Mouse (Mus musculus) heart, adult 2 months (tissue): ENCODE data around the gene A730061H03Rik.

Experiments
- CTCF ChIP-seq: fragments of 200-600 bp; IDR thresholded peaks from 2 replicates; pipeline ENCODE4 v1.8.1; 2022; ENCODE audit warnings: antibody characterized with exemption, mild to moderate bottlenecking, moderate library complexity
- EP300 ChIP-seq: fragments of 200-500 bp; IDR thresholded peaks from 2 replicates; pipeline ENCODE4 v1.6.1; 2011; ENCODE audit warnings: low read depth, low read length, control low read depth; ENCODE audit not compliant: insufficient read depth
- POLR2A ChIP-seq: fragments of 200-500 bp; IDR thresholded peaks from 2 replicates; pipeline ENCODE4 v1.6.1; 2011; ENCODE audit warnings: mild to moderate bottlenecking, low read depth, low read length, control low read depth; ENCODE audit not compliant: insufficient read depth

GRCm38 (mm10) chr14:55576376-55576775 lies 16.2 kb upstream of the A730061H03Rik start:
- no peak for TF ChIP-seq CTCF
- no peak for TF ChIP-seq POLR2A
- no peak for TF ChIP-seq EP300
